Mouse (Mus musculus): ENCODE data around the gene Fcgr1. TPM values are rescaled to one million over a fixed set of nuclear protein-coding genes. Genes with fewer than 3 reads are reported as not detected.

The Fcgr1 gene
- total RNA-seq (2023), result 1 to 10 TPM; 1.9 to 3.0 TPM

DNA sequence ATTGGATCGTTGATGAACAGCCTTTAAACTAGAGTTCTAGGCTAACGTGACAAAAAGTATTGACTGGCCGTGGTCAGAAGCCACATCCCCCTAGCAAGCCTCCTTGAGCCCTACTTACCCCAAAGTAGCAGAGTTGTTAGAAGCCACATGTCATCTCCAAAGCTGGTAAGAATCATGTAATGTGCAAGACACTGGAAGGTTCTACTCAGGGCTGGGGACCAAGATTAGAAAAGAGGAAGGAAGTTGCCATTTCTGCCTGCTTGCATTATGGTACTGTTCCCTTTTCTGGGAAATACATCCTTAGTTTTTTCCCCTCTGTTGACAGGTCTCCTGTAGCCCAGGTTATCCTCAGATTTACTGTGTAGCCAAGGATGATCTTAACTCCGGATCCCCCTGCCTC is at the start of gene Fcgr1:
TSS of gene Fcgr1 (minus strand) at position 183 of the 400 bp plus-strand sequence.

DNA sequence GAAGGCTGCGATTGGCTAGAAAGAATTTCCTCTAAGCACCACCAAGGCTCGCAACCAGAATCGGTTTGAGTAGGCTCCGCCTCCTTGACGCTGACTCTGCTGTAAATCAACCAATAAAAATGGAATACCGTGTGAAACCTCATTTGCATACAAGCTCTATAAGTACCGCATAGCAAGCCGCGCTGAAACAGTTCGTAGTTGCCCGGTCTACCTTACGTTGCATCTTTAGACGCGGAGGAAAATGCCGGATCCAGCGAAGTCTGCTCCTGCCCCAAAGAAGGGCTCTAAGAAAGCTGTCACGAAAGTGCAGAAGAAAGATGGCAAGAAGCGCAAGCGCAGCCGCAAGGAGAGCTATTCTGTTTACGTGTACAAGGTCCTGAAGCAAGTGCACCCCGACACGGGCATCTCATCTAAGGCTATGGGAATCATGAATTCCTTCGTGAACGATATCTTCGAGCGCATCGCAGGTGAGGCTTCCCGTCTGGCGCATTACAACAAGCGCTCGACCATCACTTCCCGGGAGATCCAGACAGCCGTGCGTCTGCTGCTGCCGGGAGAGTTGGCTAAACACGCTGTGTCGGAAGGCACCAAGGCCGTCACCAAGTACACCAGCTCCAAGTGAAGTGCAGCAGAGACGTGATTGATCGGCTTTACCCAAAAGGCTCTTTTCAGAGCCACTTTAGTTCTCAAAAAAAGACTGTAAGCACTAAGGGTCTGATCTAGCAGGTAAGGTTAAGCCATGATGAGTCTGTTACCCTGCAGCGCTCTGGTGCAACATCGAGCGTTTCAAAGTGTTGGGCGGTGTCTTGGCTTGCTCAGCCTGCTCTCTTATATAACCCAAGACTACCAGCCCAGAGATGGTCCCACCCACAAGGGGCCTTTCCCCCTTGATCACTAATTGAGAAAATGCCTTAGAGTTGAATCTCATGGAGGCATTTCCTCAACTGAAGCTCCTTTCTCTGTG is 24.0 kb downstream of the Fcgr1 start, which contains the start of gene Hist2h2bb:
TSS of gene Hist2h2bb (plus strand) at position 242 of the 964 bp plus-strand sequence.

DNA sequence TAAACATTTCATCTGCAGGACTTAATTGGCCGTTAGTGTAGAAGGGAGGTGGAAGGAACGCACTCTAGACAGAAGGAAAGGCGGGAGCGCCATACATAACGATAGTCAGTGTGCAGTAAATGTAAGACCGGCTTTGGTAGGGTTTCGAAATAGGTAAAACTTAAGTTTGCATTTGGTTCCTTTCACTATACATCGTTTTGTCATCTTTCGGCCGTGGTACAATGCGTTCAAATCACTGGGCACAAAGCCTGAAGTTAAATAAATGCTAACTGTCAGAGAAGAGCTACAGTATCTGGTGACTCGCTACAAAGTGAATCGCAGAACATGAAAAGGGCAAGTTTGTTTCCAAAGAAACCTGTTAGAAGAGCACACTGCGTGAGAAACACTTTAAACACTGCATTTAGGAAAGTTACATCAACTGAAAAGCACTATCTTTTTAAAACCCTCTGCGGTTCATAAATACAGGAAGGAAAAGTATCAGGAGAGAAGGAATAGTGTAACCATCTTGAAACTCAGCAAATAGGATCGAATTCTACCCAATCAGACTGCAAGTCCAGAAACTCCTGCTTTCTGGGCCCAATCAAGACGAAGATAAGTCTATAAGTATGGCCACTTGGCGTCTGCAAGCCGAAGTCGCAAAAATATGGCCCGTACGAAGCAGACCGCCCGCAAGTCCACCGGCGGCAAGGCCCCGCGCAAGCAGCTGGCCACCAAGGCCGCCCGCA is 25.6 kb downstream of the Fcgr1 start, which contains the start of gene Hist2h3b:
TSS of gene Hist2h3b (plus strand) at position 604 of the 725 bp plus-strand sequence.

DNA sequence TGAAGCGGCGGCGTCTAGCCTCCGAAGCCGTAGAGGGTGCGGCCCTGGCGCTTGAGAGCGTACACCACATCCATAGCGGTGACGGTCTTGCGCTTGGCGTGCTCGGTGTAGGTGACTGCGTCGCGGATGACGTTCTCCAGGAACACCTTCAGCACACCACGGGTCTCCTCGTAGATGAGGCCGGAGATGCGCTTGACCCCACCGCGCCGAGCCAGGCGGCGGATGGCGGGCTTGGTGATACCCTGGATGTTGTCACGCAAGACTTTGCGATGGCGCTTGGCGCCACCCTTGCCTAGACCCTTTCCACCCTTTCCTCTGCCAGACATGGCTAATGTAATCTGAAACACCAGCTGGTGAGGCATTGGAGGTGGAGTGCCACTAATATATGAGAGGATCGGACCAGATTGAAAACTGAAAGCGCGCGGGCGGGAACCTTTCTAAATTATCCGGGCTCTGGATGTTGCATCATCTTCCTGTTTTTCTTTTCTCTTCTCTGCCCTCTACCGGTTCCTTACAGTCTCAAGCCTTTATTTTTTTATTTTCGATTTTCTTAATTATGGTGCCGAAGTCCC is 30.7 kb downstream of the Fcgr1 start, which contains the start of gene Hist2h4:
TSS of gene Hist2h4 (minus strand) at position 333 of the 572 bp plus-strand sequence.

DNA sequence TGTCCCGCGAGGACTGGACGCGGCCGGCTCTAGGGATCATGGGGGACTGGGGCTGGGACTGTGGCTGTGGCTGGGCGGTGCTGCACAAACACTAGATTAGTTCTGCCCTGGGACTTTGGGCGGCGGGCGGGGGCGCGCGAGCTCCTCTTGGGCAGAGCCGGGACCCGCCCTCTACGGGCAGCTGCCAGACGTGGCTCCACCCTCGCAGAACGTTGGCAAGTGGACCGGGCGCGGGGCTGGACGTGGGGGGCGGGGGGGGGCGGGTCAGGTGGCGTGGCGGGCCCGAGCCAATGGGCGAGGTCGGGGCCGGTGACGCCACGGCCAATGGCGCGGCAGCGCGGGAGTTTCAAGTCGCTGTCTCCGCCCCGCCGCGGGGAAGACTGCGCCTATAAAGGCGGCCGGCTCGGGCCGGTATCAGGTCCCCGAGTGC is 47.3 kb downstream of the Fcgr1 start, which contains the start of gene Hist2h3c1:
TSS of gene Hist2h3c1 (plus strand) at position 259 of the 430 bp plus-strand sequence.

DNA sequence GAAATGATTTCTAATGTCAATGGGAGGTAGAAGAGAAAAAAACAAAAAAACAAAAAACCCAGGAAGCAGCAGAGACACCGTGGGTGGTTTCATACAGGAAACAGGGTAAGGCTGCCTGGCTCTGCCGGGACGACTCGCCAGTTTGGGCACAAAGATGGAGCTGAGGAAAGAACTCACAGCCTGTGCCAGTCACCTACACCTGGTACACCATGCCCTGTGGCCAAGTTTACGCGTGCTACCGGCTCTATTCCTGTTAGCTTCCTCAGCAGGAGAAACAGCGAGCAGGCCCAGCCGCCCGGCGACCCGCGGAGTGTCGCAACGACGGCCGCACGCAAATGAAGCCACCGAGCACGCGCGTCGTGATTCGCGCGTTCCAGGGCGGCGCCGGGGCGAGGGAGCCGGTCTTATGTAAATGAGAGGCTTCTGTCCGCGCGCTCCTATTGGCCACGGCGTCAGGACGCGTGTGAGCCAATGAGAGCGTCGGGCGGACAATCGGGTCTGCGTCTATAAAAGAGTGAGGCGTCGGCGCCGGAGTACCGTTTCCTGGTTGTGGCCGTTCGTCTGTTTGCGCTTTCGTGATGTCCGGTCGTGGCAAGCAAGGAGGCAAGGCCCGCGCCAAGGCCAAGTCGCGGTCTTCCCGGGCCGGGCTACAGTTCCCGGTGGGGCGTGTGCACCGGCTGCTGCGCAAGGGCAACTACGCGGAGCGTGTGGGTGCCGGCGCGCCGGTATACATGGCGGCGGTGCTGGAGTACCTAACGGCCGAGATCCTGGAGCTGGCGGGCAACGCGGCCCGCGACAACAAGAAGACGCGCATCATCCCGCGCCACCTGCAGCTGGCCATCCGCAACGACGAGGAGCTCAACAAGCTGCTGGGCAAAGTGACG is 48.5 kb downstream of the Fcgr1 start, which contains the start of gene Hist2h2aa1:
TSS of gene Hist2h2aa1 (plus strand) at position 495 of the 884 bp plus-strand sequence.

DNA sequence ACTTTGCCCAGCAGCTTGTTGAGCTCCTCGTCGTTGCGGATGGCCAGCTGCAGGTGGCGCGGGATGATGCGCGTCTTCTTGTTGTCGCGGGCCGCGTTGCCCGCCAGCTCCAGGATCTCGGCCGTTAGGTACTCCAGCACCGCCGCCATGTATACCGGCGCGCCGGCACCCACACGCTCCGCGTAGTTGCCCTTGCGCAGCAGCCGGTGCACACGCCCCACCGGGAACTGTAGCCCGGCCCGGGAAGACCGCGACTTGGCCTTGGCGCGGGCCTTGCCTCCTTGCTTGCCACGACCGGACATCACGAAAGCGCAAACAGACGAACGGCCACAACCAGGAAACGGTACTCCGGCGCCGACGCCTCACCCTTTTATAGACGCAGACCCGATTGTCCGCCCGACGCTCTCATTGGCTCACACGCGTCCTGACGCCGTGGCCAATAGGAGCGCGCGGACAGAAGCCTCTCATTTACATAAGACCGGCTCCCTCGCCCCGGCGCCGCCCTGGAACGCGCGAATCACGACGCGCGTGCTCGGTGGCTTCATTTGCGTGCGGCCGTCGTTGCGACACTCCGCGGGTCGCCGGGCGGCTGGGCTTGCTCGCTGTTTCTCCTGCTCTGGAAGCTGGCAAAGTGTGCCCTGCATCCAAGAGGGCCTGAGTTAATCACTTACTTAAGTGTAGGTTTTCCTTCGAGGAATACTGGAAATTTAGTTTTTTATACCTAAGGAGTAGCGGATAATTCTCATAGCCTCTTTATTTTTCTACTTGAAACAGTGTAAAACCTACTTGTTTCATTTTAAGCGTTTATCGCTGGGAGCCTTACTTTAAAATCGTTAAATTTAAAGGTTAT is 53.6 kb downstream of the Fcgr1 start, which contains the start of gene Hist2h2aa2:
TSS of gene Hist2h2aa2 (minus strand) at position 328 of the 850 bp plus-strand sequence.

DNA sequence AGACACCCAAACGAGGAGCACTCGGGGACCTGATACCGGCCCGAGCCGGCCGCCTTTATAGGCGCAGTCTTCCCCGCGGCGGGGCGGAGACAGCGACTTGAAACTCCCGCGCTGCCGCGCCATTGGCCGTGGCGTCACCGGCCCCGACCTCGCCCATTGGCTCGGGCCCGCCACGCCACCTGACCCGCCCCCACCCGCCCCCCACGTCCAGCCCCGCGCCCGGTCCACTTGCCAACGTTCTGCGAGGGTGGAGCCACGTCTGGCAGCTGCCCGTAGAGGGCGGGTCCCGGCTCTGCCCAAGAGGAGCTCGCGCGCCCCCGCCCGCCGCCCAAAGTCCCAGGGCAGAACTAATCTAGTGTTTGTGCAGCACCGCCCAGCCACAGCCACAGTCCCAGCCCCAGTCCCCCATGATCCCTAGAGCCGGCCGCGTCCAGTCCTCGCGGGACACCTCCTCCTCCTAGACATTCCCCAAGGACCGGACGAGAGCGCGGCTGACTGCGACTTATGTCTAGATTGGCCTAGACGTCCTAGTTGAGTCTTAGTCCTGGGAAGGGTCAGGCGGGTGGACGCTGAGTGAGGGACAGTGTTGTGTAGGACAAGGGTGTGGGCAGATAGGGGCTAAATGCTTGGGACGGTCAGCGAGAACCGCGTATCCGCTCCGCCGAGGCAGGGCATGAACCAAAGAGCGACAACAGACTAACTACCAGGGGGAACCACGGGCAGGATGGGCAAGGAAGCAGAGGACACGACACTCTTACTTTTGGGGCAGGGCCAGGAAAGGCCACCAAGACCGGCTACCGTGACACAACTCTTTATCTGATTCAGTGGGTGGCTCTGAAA is 54.6 kb downstream of the Fcgr1 start, which contains the start of gene Hist2h3c2:
TSS of gene Hist2h3c2 (minus strand) at position 174 of the 840 bp plus-strand sequence.

Other genes starting within 250 kb of the Fcgr1 start
- gene Vps45, start 235.5 kb downstream of the Fcgr1 start, total RNA-seq (2023), result 10 to 100 TPM; 16.1 to 22.9 TPM
- gene Otud7b, start 189.4 kb downstream of the Fcgr1 start, total RNA-seq (2023), result 10 to 100 TPM; 14.0 to 20.9 TPM
- gene Mtmr11, start 132.0 kb downstream of the Fcgr1 start, total RNA-seq (2023), result under 1 TPM in 1 of 2 experiments, not detected in 1; 0.49 TPM
- 10 to 100 TPM; 45.7 to 50.8 TPM for gene Sf3b4, start 121.6 kb downstream of the Fcgr1 start, total RNA-seq (2023)
- gene Sv2a, start 112.8 kb downstream of the Fcgr1 start, total RNA-seq (2023), result under 1 TPM; 0.07 to 0.64 TPM
- 1 to 10 TPM; 5.7 to 5.8 TPM for gene Bola1, start 74.3 kb downstream of the Fcgr1 start, total RNA-seq (2023)
- gene Hist2h2ab, start 74.1 kb downstream of the Fcgr1 start, total RNA-seq (2023), result 10 to 100 TPM; 17.4 to 21.4 TPM
- 100 to 1,000 TPM; 338 to 339 TPM for gene Hist2h2ac, start 73.1 kb downstream of the Fcgr1 start, total RNA-seq (2023)
- 1 to 10 TPM; 2.6 to 3.5 TPM for gene Hist2h2be, start 72.8 kb downstream of the Fcgr1 start, total RNA-seq (2023)
- 100 to 1,000 TPM; 451 to 486 TPM for gene Hist2h3c2, start 54.8 kb downstream of the Fcgr1 start, total RNA-seq (2023)
- 1,000 to 10,000 TPM; 2,817 to 3,247 TPM for gene Hist2h2aa2, start 53.7 kb downstream of the Fcgr1 start, total RNA-seq (2023)
- gene Hist2h2aa1, start 48.5 kb downstream of the Fcgr1 start, total RNA-seq (2023), result 10 to 100 TPM in 1 of 2 experiments, 1 to 10 TPM in 1; 10.0 to 41.5 TPM
- gene Hist2h3c1, start 47.3 kb downstream of the Fcgr1 start, total RNA-seq (2023), result not detected
- gene Hist2h4, start 30.7 kb downstream of the Fcgr1 start, total RNA-seq (2023), result 100 to 1,000 TPM; 249 to 250 TPM
- gene Hist2h3b, start 25.3 kb downstream of the Fcgr1 start, total RNA-seq (2023), result 1,000 to 10,000 TPM; 2,116 to 2,242 TPM
- 1,000 to 10,000 TPM; 1,687 to 1,847 TPM for gene Hist2h2bb, start 24.2 kb downstream of the Fcgr1 start, total RNA-seq (2023)
- gene BC107364, start 158.3 kb upstream of the Fcgr1 start, total RNA-seq (2023), result not detected
- gene Hfe2, start 231.2 kb upstream of the Fcgr1 start, total RNA-seq (2023), result not detected

Measured in neutrophil, adult 59 days (primary cell).